Mouse (Mus musculus): ENCODE measurements around the gene Abca14.
A peak's percentile ranks its signal among the peaks of the same experiment; 100 is the strongest.

Gene Abca14

DNA sequence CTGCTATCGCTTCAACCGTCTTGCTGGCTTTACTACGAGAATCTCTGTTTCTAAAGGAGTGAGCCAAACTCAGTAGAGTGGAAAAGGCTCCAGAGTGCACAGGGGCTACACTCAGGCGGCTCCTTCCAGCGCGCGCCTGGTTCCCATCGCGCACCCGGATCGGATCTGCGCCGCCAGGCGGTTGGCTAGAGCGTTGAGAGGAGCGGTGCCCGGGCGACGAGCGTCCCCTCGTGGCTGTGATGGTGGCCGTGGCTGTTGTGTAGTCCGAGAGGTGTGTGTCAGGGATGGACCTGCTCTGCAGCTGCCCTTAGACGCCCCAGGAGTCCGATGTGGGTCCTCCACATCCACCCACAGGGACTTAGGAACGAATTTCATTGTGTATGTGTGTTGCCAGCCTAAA is at the start of gene Abca14:
Abca14 (plus strand) TSS at position 173 of the 400 bp plus-strand sequence.
- DNase-seq: peak; percentile 78 to 93

GRCm38 (mm10) chr7:120156841-120157409 is 46.8 kb upstream of the Abca14 start:
- no peak for DNase-seq

DNA sequence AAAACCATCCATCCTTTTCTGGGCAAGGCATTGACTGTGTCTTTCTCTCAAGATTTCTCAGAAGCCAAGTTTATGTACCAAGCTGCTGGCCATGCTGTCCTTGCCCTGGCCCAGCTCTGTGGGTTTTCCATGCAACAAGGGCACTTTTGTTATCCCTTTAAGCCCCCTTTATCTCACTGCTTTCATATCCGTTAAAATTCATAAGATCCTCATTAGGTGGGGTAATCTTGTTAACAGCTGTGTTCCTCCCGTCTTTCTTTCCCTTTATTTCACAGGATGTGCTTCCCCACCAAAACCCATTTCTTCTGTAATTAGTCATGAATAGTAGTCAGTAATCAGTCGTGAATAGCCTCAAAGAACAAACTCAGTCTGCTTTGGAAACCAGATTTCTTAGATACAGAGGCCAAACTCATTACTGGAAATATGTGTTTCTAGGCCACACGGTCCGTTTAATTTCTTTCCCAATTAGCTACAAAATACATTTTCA is 46.1 kb upstream of the Abca14 start:
- no peak for DNase-seq

- DNase-seq: no peak
These were observed 45.6 kb upstream of the Abca14 start for GRCm38 (mm10) chr7:120158121-120158613.

DNA sequence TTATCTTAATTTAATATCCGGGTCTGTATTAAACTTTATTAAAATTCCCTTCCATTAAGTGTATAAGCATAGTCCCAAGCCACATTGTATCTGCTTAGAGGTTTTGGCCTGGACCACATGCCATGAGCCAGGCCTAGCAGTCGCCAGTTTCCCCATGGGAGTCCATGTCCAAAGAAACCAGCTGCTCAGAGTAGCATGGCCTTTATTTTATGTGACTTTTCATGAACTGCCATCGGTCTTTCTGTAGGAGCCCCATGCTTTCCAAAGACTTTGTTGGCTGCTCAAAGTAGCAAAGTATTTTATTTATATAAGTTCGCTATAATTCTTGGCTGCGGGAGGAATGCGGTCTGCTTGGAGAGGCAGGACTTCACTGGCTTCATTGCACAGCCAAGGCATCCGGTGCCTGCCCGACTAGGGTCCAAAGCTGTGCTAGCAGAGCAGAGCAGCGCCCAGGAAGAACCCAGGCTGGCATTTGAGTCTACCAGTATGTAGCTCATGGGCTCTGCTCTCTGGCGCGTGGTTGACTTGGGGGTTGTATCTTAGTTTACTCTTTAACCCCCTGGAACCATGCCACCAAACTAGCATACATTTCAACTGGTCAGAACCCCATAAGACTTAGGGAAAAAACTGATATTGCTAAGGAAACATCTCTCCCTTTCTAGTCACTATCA is 40.0 kb upstream of the Abca14 start:
- peak in 1 of 2 experiments; percentile 58 for DNase-seq

DNA sequence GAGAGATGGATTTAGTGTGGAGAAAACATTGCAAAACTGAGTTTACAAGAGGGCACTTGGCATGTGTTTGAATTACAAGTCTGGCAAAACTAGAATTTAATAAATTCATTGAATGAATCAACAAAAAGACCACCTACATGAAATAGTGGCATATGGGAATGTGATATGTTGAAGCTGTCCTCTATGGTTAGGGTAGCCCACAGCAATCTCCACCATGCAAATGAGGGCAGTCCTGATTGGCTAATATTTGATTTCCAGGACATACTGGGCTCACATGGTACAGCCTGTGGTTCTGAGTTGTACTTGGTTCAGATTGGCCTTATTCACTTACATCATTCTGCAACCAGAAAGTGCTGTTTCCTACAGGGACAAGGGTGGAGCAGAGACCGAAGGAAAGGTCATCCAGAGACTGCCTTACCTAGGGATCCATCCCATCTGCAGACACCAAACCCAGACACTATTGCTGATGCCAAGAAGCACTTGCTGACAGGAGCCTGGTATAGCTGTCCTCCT is 31.5 kb upstream of the Abca14 start:
- no peak for DNase-seq

- DNase-seq: peak; percentile 93 to 95
These were observed 30.0 kb upstream of the Abca14 start, which contains the start of gene Anks4b for GRCm38 (mm10) chr7:120173603-120174244. Anks4b (plus strand) TSS chr7:120173858.

DNA sequence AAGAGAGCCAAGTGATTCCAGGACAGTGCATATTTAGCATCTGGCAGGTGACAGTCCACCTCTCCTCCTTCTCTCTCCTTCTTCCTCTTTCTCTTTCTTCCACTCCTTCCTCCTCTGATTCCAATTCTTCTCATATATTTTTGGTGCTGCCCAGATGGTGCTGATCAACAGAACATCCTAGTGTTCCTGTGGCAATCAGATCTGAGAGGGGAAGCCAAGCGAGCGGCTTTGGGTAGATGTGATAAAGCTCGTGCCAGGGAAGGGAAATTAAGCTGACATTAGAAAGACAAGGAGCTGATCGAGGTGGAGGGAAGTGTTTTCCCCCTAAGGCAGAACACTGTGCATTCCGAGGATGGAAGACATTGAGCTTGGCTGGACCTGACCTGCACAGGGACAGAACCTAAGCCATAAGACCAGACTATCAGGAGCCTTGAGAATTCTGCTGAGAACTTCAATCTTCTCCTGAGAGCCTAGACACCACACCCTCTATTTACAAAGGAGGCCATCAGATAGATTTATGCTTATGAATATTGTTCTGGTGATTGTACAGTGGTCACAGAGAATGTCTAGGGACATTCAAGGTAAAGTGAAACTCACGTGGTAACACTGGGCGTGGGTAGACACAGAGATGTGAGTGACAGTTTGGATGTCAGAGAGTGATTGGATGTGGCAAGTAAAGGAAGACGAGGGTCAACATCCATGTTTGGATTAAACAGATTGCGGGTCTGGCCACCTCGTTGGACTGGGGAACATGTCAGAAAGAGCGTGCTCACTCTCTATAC is 28.8 kb upstream of the Abca14 start:
- no peak for DNase-seq

GRCm38 (mm10) chr7:120177611-120178010 is 26.1 kb upstream of the Abca14 start:
- no peak for DNase-seq

- DNase-seq: no peak
These were observed 24.8 kb upstream of the Abca14 start for GRCm38 (mm10) chr7:120178935-120179334.

- no peak for DNase-seq
These were observed 23.2 kb upstream of the Abca14 start for GRCm38 (mm10) chr7:120180547-120180946.

- DNase-seq: no peak
These were observed 22.1 kb upstream of the Abca14 start for GRCm38 (mm10) chr7:120181401-120182230.

DNA sequence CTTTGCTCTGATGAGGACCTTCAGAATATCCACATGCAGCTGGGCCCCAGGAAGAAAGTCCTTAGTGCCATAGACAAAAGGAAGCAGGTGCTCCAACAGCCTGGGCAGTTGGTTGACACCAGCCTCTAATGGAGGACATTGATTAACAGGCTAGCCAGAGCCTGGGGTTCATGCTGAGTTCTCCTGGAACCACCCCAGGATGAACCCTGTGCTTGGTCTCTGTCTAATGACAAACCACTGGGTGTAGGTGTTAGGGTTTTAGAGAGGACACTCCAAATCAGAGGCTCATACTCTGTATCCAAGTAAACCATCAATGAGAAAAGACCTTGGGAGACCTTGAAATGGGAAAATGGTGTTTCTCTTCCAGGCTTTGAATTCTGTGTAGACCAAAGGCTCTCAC is 20.9 kb upstream of the Abca14 start:
- DNase-seq: peak in 1 of 2 experiments; percentile 23

DNA sequence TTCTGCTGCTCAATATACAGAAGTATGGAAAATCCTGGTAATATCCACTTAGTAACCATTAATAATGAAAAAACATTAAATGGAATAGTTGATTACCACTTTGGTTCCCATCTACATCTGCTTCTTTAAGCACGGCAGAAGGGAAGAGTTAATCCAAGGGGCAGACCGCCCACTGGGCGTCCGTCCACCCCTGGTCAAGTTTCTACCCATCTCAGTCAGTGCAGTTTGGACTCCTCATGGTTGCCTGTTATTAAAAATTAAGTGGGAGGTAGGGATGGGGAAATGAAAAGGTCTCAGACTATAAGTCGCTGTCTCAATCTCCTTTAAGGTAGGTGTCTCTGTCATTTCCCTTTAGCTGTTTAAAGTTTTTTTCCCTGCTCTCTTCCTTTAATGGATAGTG is 14.8 kb upstream of the Abca14 start:
- peak in 1 of 2 experiments; percentile 40 for DNase-seq

GRCm38 (mm10) chr7:120189369-120190149 is 14.2 kb upstream of the Abca14 start:
- DNase-seq: peak; percentile 76 to 88

- DNase-seq: peak; percentile 86 to 88
These were observed 13.6 kb upstream of the Abca14 start for GRCm38 (mm10) chr7:120190150-120190665.

- no peak for DNase-seq
These were observed 11.6 kb upstream of the Abca14 start for GRCm38 (mm10) chr7:120192207-120192606.

GRCm38 (mm10) chr7:120192816-120193215 is 10.9 kb upstream of the Abca14 start:
- no peak for DNase-seq

DNA sequence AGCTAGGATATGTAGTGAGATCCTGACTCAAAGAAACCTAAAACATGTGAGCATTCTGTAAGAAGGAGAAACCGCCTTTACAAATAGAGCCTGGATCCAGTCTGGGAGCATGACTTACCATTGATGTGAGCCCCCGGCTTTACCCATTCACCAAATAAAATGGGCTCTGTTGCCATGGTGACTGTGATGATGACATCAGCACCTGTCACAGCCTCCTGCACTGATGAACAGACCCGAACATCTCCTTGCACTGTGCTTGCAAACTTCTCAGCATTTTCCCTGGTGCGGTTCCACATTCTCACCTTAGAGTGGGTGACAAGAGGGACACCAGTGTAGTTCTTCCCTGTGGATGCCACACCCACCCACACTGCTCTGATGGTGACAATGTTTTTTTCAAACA is 8.6 kb upstream of the Abca14 start:
- DNase-seq: no peak

GRCm38 (mm10) chr7:120201231-120201744 is 2.5 kb upstream of the Abca14 start:
- DNase-seq: peak; percentile 78

Data from kidney, adult 8-10 months (tissue).